Mouse (Mus musculus): ENCODE data around the gene Zc3h12d.
"Not testable (repeated sequence)": the region's sequence is repeated elsewhere in the genome, so short reads cannot be mapped to it uniquely, and the experiment has no call there.

Gene Zc3h12d

GRCm38 (mm10) chr10:7871381-7872020 lies 39.2 kb downstream of the Zc3h12d start:
- no peak for DNase-seq (ENCODE audit: low spot score)

GRCm38 (mm10) chr10:7874194-7874593 lies 41.9 kb downstream of the Zc3h12d start:
- DNase-seq (ENCODE audit: low spot score): no peak

DNA sequence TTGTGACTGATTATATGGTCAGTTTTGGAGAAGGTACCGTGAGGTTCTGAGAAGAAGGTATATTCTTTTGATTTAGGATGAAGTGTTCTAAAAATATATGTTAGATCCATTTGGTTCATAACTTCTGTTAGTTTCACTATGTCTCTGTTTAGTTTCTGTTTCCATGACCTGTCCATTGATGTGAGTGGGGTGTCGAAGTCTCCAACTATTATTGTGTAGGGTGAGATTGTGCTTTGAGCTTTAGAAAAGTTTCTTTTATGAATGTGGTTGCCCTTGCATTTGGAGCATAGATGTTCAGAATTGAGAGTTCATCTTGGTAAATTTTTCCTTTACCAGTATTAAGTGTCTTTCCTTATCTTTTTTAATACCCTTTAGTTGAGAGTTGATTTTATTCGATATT lies 48.0 kb downstream of the Zc3h12d start:
- DNase-seq (ENCODE audit: low spot score): not testable (repeated sequence)

- no peak for DNase-seq (ENCODE audit: low spot score)
Observed at GRCm38 (mm10) chr10:7881971-7882370, 49.7 kb downstream of the Zc3h12d start.

GRCm38 (mm10) chr10:7883524-7883923 lies 51.3 kb downstream of the Zc3h12d start:
- peak; percentile 77 for DNase-seq (ENCODE audit: low spot score)

- DNase-seq (ENCODE audit: low spot score): no peak
Observed at GRCm38 (mm10) chr10:7888256-7888868, 56.1 kb downstream of the Zc3h12d start.

- DNase-seq (ENCODE audit: low spot score): no peak
Observed at GRCm38 (mm10) chr10:7900719-7901627, 68.7 kb downstream of the Zc3h12d start.

GRCm38 (mm10) chr10:7904157-7904556 lies 71.9 kb downstream of the Zc3h12d start:
- no peak for DNase-seq (ENCODE audit: low spot score)

GRCm38 (mm10) chr10:7907151-7907550 lies 74.9 kb downstream of the Zc3h12d start:
- no peak for DNase-seq (ENCODE audit: low spot score)

DNA sequence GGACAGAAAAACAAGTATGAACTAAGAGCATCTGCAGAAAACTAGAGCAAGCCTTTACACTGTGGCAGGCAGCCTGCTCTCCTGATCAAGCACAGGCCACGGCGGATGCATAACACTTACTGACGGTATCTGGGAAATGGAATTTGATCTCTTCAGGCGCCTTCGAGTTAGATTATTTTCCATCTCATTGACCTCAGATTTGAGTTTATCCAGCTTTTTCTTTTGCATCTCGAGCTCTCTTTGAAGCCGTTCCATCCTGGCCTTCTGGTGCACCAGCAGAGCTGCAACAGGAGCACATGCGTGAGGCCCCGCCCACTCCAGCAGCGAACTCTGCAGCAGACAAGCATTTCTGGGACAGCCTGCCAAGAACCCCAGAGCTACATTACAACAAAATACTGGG lies 79.0 kb downstream of the Zc3h12d start:
- DNase-seq (ENCODE audit: low spot score): no peak
